Mouse (Mus musculus): Measurements from ENCODE around the gene 1110004F10Rik.

Gene 1110004F10Rik

DNA sequence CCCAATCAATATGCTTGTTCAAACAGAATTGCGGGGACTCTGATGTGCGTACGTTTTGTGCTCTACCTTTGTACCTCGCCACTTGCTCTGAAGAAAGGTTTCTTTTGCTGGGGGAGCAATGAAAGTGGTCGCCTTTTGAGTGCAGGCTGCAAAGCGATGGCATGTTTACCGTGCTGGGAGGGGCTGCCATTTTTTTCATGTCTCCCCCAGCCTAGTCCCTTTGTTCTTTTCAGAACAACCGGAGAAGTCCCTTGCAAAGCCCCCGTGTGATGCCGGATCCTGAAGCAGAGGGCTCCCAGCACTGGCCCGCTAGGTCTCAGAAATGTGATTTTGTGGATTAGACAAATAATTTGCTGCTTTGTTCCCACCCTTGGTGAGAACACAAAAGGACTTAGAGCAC is 82.0 kb downstream of the 1110004F10Rik start:
- DNase-seq (ENCODE audit: low read depth, low spot score), result no peak
- H3K36me3 ChIP-seq (ENCODE audit: control insufficient read depth, insufficient read depth, low read length, poor library complexity, severe bottlenecking), result no peaks in the 10 kb centered on the region
- H3K27me3 ChIP-seq (ENCODE audit: control insufficient read depth, insufficient read depth, low read length, poor library complexity, severe bottlenecking), result no peaks in the 10 kb centered on the region

DNA sequence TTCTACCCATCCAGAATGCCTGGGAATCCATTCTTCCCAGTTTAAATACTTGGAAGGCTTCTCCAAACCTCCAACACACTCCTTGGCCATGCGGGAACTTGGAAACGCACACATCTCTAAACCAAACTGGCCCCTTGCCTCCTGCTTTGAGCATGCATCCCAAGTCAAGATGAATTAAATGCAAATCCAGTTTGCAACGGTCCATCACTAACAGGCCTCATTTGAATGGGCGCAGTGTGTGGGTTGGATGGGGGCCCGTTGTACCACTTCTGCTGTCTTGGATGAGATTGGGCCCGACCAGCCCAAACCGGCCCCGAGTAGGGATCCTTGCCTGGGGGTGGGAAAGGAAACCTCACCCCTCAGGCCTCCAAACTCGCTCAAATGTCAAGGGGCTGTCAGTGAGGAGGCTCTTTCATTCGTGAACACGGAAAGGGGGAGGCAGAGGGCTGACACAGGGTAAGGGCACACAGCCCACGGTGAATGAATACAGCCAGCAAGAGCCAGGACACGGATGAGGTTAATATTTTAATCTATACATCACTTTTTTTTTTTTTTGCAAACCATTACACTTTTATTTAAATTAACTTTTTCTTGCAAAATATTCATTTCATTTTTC is 83.9 kb downstream of the 1110004F10Rik start:
- Histone ChIP-seq H3K36me3 (ENCODE audit: control insufficient read depth, insufficient read depth, low read length, poor library complexity, severe bottlenecking) (no peaks in the 10 kb centered on the region), H3K27me3 (ENCODE audit: control insufficient read depth, insufficient read depth, low read length, poor library complexity, severe bottlenecking) (no peaks in the 10 kb centered on the region)
- no peak for DNase-seq (ENCODE audit: low read depth, low spot score)

DNA sequence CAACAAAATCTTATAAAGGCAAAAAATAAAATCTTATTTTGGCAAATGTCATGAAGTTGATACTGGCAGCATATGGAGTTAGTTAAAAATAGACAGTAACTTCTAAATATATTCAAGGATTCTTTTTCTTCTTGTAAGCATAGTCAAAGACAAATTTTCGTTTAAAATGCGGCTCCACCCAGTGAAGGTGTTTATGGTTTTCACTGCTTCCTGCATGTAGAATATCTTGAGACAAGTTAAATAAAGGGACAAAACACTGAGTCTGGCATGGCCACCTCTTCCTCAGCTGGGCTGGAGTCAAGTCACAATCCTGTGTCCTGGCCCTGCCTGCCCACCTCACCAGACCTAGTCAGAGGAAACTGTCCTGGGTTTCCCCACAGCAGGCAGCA is 84.4 kb downstream of the 1110004F10Rik start:
- Histone ChIP-seq H3K27me3 (ENCODE audit: control insufficient read depth, insufficient read depth, low read length, poor library complexity, severe bottlenecking) (no peaks in the 10 kb centered on the region), H3K36me3 (ENCODE audit: control insufficient read depth, insufficient read depth, low read length, poor library complexity, severe bottlenecking) (no peaks in the 10 kb centered on the region)
- no peak for DNase-seq (ENCODE audit: low read depth, low spot score)

DNA sequence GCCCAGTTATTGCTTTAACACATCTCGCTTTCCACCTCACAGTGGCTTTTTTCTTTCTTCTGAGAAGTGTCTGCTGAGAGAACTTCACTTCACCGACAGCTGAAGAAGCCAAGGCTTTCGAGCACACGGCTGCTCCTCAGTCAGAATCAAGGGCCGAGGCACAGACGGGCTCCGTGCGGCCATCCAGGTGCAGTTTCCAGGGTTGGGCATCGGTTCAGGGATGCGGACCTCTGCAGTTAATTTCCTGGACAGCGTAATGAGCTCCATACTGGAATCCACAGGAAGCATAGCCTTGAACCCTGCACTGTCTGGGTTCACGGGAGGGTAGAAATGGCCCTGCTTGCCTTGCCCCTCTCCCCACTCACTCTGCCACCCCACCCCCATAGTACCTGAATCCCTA is 84.9 kb downstream of the 1110004F10Rik start:
- Histone ChIP-seq H3K36me3 (ENCODE audit: control insufficient read depth, insufficient read depth, low read length, poor library complexity, severe bottlenecking) (no peaks in the 10 kb centered on the region), H3K27me3 (ENCODE audit: control insufficient read depth, insufficient read depth, low read length, poor library complexity, severe bottlenecking) (no peaks in the 10 kb centered on the region)
- DNase-seq (ENCODE audit: low read depth, low spot score), result no peak

DNA sequence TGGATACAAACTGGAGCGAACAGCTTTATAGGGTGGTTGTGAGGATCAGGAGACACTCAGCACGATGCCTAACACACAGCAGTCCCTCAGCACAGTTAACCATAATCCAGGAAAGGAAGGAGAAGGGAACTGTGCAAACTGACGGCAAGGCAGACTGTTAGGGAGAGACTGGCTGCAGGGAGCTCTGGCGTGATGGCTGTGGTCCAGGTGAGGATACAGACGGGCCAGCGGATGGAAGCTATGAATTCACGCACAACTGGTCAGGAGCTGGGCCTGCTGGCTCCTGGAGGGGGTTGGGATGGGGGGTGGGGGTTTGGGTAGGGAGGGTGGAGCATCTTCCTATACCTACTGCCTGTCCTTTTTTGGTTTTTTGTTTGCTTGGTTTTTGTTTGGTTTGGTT is 86.5 kb downstream of the 1110004F10Rik start:
- DNase-seq (ENCODE audit: low read depth, low spot score), result no peak

DNA sequence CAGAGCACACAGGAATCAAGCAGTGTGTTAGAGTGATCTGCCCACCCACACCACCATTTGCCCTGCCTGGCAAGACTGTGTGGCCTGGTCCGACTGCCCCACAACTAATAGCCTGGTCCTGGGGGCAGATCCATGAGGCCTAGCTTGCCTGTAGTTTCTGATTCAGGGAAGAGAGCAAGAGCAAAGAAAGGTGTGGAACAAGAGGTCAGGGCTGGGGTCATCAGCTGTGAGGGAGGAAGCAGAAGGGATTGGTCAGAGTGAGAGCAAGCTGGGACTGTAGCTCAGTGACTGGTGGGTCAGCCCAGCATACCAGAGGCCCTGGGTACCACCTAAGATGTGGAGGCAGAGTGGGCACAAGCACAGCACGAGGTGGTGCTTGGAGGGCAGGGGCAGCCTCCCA is 87.9 kb downstream of the 1110004F10Rik start:
- Histone ChIP-seq H3K36me3 (ENCODE audit: control insufficient read depth, insufficient read depth, low read length, poor library complexity, severe bottlenecking) (no peaks in the 10 kb centered on the region), H3K27me3 (ENCODE audit: control insufficient read depth, insufficient read depth, low read length, poor library complexity, severe bottlenecking) (no peaks in the 10 kb centered on the region)
- no peak for DNase-seq (ENCODE audit: low read depth, low spot score)

More for the DNA sequence above, 86.5 kb downstream of the 1110004F10Rik start:
- Histone ChIP-seq H3K27me3 (ENCODE audit: control insufficient read depth, insufficient read depth, low read length, poor library complexity, severe bottlenecking) (no peaks in the 10 kb centered on the region), H3K36me3 (ENCODE audit: control insufficient read depth, insufficient read depth, low read length, poor library complexity, severe bottlenecking) (no peaks in the 10 kb centered on the region)

DNA sequence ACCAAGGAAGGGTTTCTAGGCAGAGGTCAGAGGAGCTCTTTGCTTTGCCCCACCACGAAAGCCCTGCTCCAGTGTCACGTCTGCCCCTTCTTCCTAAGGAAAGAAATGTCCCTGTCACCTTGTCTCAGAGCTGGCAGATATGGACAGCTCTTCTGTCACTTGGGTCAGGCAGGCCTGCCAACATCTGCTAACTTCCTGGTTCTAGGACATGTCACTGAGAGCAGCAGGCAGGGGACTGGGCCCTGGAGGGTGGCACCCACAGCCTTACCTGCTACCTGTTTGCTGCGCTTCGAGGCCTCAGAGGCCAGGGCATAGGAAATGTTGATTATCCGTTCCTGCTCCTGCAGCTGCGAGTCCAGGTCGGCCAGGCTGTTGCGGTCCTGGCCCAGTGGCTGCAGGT is 89.1 kb downstream of the 1110004F10Rik start:
- H3K27me3 ChIP-seq (ENCODE audit: control insufficient read depth, insufficient read depth, low read length, poor library complexity, severe bottlenecking), result no peaks in the 10 kb centered on the region
- no peaks in the 10 kb centered on the region for H3K36me3 ChIP-seq (ENCODE audit: control insufficient read depth, insufficient read depth, low read length, poor library complexity, severe bottlenecking)
- DNase-seq (ENCODE audit: low read depth, low spot score), result no peak

DNA sequence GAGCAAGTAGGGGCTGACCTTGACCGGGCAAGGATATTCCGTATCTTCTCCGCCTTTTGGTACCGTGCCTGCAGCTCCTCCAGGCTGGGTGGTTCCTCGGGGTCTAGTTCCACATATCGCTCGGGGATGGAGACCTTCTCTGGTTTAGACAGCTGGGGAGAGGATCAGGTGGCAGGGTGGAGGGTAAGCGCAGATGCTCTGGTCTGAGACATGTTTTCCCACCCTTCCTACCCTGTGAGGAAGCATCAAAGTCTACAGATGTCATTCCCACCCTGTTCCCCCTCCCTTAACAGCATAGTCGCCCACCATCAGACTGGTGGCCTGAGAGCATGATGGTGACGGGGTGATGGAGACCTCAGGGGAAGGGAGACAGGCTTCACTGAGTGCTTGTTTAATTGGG is 90.2 kb downstream of the 1110004F10Rik start:
- Histone ChIP-seq H3K27me3 (ENCODE audit: control insufficient read depth, insufficient read depth, low read length, poor library complexity, severe bottlenecking) (no peaks in the 10 kb centered on the region), H3K36me3 (ENCODE audit: control insufficient read depth, insufficient read depth, low read length, poor library complexity, severe bottlenecking) (no peaks in the 10 kb centered on the region)
- DNase-seq (ENCODE audit: low read depth, low spot score), result no peak

DNA sequence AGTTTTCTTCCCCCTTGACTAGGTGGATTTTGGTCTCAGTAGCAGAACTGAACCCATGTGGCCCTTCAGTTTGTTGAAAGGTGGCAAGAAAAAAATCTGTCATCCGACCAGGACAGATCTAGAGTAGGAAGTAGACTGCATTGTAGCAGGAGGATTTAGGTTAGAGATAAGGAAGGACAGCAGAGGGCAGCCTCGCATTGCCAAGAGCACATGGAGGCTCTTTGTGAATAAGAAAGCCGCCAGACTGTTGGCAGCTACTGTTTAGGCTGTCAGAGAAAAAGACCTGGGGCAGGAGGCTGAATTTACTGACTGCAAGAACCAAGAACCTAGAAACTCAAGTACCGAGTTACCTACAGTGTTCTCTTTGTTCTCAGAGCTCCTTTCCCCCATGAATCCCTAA is 92.2 kb downstream of the 1110004F10Rik start:
- no peak for DNase-seq (ENCODE audit: low read depth, low spot score)
- H3K27me3 ChIP-seq (ENCODE audit: control insufficient read depth, insufficient read depth, low read length, poor library complexity, severe bottlenecking), result no peaks in the 10 kb centered on the region
- H3K36me3 ChIP-seq (ENCODE audit: control insufficient read depth, insufficient read depth, low read length, poor library complexity, severe bottlenecking), result no peaks in the 10 kb centered on the region

DNA sequence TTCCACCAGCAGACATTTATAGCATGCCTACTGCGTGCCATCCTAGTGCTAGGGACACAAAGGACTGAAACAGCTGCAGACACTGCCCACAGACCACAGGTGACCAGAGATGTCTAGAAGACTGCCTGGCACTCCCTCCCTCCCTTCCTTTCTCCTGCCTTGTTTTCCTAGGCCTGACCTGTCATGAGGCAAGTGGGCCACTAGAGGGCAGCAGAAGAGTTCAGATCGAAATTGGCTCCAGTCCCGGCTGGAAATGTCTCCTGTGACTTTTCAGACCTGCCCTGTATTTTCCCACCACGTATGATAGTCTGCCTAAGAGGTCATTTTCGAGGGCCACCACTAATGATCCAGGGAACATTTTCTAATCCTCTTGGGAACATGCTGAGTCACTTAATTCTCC is 92.9 kb downstream of the 1110004F10Rik start:
- peak; percentile 65 for DNase-seq (ENCODE audit: low read depth, low spot score)
- no peaks in the 10 kb centered on the region for H3K27me3 ChIP-seq (ENCODE audit: control insufficient read depth, insufficient read depth, low read length, poor library complexity, severe bottlenecking)
- H3K36me3 ChIP-seq (ENCODE audit: control insufficient read depth, insufficient read depth, low read length, poor library complexity, severe bottlenecking), result no peaks in the 10 kb centered on the region

DNA sequence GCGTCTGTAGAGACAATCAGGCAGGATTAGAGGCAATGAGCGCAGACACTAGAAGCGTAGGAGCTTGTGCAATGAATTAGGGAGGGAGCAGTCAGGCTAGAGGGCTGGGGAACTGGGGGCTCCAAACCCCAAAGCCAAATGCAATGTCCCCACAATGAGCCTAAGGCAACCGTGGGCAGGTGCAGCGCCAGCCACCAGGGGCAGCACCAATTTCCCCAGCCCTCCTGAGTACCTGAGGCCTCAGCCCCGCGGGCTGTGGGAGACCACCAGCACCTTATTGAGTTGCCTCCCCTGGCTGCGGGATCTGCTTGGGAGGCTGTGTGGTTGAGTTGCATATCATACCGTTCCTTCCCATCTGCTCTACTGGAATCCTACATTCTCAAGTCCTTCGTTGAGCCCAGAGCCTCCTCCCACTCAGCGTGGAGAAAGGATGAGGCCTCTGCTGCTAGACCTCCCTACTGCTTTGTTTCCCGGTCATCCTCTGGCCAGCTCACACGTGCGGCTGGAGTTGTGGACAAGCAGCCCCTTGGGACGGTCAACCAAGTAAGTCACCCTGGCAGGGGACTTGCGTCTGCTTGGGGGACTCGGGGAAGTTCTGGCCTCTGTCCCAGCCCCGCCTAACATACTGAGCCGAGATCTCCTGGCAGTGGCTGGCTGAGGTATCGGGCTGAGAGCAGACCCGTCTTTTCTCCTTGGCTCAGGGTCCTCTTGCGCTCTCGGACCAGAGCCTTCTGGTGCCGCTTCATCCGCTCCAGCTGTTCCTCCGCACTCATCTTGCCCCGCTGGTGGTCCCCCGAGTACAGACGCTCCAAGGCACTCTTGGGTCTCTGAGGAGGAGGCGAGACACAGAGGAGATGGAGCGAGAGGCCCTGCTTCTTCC is 95.5 kb downstream of the 1110004F10Rik start:
- Histone ChIP-seq H3K36me3 (ENCODE audit: control insufficient read depth, insufficient read depth, low read length, poor library complexity, severe bottlenecking) (no peaks in the 10 kb centered on the region), H3K27me3 (ENCODE audit: control insufficient read depth, insufficient read depth, low read length, poor library complexity, severe bottlenecking) (no peaks in the 10 kb centered on the region)
- no peak for DNase-seq (ENCODE audit: low read depth, low spot score)

DNA sequence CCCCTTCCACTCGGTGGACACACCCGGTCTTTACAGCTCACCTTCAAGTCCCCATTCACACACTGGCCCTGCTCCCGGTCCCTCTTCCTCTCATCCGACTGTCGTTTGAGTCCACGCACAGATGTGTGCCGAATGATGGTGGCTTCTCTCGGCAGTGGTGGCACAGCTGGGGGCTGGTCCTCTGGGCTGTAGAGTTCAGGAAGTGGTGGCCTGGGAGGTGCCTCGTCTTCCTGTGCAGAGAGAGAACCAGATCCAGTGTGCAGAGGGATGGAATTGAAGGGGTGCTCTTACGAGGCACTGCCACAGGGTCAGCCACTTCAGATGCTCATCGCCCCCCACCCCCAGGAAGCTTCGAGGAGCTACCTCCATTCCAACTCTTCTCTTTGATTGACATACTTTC is 98.0 kb downstream of the 1110004F10Rik start:
- H3K27me3 ChIP-seq (ENCODE audit: control insufficient read depth, insufficient read depth, low read length, poor library complexity, severe bottlenecking), result no peaks in the 10 kb centered on the region
- H3K36me3 ChIP-seq (ENCODE audit: control insufficient read depth, insufficient read depth, low read length, poor library complexity, severe bottlenecking), result no peaks in the 10 kb centered on the region

DNA sequence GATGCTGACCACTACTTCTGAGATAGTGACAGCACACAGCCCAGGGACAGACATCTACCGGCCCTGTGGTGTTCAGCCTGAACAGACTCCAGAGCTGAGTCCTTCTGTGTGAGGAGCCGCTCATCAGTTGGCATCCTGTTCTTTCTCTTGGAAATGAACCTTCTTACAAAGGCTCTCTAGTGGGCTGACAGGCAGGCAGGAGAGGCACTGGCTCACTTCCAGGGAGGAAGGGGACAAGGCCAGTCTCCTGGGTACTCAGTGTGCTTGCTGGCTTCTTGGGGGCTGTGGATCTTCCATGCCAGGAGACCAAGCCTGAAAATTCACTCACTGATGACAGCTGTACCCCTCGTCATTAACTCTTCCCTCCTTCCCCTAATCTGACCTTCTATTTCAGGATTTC is 98.5 kb downstream of the 1110004F10Rik start:
- no peaks in the 10 kb centered on the region for H3K36me3 ChIP-seq (ENCODE audit: control insufficient read depth, insufficient read depth, low read length, poor library complexity, severe bottlenecking)
- no peak for DNase-seq (ENCODE audit: low read depth, low spot score)
- no peaks in the 10 kb centered on the region for H3K27me3 ChIP-seq (ENCODE audit: control insufficient read depth, insufficient read depth, low read length, poor library complexity, severe bottlenecking)

More for the DNA sequence above, 98.0 kb downstream of the 1110004F10Rik start:
- no peak for DNase-seq (ENCODE audit: low read depth, low spot score)

DNA sequence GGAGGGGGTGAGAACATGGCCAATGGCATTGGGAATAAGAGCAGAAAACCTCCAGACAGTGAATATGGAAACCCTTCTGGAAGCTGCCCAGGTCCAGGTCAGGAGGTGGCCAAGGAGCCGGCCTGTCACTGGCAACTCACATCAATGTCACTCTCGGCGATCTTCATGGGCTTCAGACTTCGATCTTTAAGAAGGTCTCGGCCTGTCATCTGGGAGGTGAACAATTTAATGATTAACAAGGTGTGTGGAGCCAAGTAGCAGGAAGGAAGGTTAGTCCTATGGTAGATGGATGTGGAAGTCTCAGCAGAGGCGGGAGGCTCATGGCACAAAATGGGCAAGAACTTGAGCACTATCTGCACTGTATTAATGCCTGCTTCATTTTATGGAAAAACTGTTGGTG is 105.8 kb downstream of the 1110004F10Rik start:
- Histone ChIP-seq H3K36me3 (ENCODE audit: control insufficient read depth, insufficient read depth, low read length, poor library complexity, severe bottlenecking) (no peaks in the 10 kb centered on the region), H3K27me3 (ENCODE audit: control insufficient read depth, insufficient read depth, low read length, poor library complexity, severe bottlenecking) (no peaks in the 10 kb centered on the region)
- no peak for DNase-seq (ENCODE audit: low read depth, low spot score)

DNA sequence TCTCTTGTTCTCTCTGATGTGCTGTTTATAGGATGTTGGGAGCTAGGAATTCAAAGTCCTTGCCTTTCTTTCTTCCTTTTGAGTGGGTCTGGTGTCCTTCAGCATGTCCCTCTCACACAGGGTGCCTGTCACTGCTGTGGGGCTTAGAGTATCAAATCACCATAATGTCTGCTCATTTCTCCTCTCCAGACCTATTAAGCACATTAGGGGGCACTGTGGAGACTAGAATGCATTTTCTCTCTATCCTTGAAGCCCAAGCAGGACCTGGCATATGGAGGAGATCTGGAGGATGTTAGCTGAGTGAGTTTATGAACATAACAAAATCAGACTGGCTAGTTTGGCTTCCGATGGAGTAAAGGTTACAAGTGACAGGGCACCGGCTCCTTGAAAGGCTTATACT is 107.9 kb downstream of the 1110004F10Rik start:
- Histone ChIP-seq H3K27me3 (ENCODE audit: control insufficient read depth, insufficient read depth, low read length, poor library complexity, severe bottlenecking) (no peaks in the 10 kb centered on the region), H3K36me3 (ENCODE audit: control insufficient read depth, insufficient read depth, low read length, poor library complexity, severe bottlenecking) (no peaks in the 10 kb centered on the region)
- DNase-seq (ENCODE audit: low read depth, low spot score), result no peak

All from splenic B cell, adult 2 months (primary cell).